Mouse (Mus musculus): ENCODE data around the gene Pabpc6. TPM values are rescaled to one million over a fixed set of nuclear protein-coding genes. Genes with fewer than 3 reads are reported as not detected.

Gene Pabpc6
- total RNA-seq, 2 experiments from 2014 or later: not detected

Other genes starting within 250 kb of the Pabpc6 start
- gene Gm17728, start 247.7 kb downstream of the Pabpc6 start, total RNA-seq (2021): not detected

All from heart, postnatal 4 days (tissue).